In genomic region chr13:75596856-75597255, GRCm38 (mm10) we compare ENCODE assay signal across 16 mouse cellular contexts.
"Had no signal": no experiment of that assay in that cellular context is flagged by ENCODE, and none has a peak within 500 bp of the region (broad histone marks: within the 10 kb centered on the region; RNA-seq: fewer than 3 reads in every experiment).

No protein-coding gene starts in this region.

- H3K4me2 ChIP-seq: neural tube, embryonic 12.5 days; neural tube, embryonic 13.5 days; neural tube, embryonic 15.5 days; stomach, embryonic 15.5 days had no signal

- H3K27me3 ChIP-seq: neural tube, embryonic 12.5 days; neural tube, embryonic 13.5 days; neural tube, embryonic 15.5 days; stomach, embryonic 15.5 days had no signal

- H3K4me3 ChIP-seq: neural tube, embryonic 12.5 days; neural tube, embryonic 13.5 days; neural tube, embryonic 15.5 days; stomach, embryonic 15.5 days had no signal

- DNase-seq: retina, postnatal 1 day; right cerebral cortex, adult 18-20 months; right cerebral cortex, postnatal 14 days; right cerebral cortex, postnatal 25 days; right cerebral cortex, postnatal 4 days; spleen, adult 18-20 months; thymus, adult 18-20 months; thymus, adult 2 months; thymus, postnatal 14 days; thymus, postnatal 25 days; thymus, postnatal 36 days; thymus, postnatal 4 days had no signal

- H3K36me3 ChIP-seq: neural tube, embryonic 12.5 days; neural tube, embryonic 13.5 days; neural tube, embryonic 15.5 days; stomach, embryonic 15.5 days had no signal
